Mouse (Mus musculus) spleen, adult 12 weeks (tissue): ENCODE data around the gene Vmn2r71.

Source experiments
- DNase-seq: peaks from one replicate; pipeline ENCODE4 v3.0.0; 2022; ENCODE audit warnings: low spot score

Gene Vmn2r71

GRCm38 (mm10) chr7:85562787-85563186 lies at the start of gene Vmn2r71:
Gene Vmn2r71 (plus strand): TSS chr7:85563087.
- no peak for DNase-seq

DNA sequence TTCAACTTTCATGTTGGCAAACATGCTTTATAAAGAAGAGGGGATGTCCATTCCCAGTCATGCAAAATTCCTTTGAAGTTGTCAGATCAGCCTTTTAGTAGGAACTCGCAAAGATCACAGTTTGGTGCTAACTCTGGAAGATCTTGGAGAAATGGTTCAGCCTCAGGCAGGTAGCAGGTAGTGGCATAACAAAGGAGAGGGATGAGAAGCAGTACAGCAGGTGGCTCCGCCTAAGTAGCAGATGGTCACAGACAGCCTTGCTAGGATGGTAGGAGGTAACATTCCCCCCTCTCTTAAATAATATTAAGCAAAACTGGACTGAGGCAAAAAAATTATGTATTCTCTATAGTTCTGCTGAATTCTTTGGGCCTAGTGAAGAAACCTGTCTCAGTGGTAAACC lies 20.8 kb upstream of the Vmn2r71 start:
- no peak for DNase-seq

DNA sequence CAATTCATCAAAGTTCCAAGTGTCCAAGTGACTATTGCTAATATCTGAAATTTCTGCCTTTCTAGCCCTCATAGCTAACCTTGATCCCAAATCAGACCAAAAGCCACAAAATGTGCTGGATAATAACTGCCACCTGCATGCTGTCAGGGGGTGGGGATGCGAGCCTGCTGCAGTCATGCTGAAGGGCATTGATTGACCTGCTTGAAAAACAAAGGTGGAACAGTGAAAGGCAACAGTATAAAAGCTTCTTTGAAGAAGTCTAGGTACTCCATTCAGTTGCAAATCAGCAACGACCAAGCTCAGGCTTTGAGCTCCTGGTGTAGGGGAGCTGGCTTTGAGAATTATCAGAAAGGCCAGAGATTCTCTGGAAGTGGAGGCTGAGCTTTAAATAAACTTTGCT lies 19.8 kb upstream of the Vmn2r71 start:
- DNase-seq = no peak

DNA sequence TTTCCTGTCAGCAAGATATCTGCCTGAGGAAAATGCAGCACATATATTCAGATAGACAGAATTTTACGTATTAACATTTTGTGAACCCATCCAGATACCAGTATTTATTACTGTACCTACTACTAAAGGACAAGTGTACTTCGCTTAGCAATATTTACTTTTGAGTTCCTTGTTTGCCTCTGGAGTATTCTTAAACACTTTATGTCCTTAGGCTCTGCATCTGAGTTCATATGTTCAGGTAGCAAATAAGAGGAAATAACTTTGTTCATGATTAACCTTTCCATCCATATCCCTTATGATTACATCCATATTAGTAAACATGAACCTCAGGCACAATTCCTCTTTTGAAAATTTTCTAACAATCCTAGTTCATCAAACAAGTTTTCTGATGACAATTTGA lies 6.2 kb downstream of the Vmn2r71 start, which contains the start of gene Vmn2r70:
TSS of gene Vmn2r70 (minus strand) at position 101 of the 400 bp plus-strand sequence.
- no peak for DNase-seq
